Mouse (Mus musculus): ENCODE data around the gene Stambpl1. TPM values are rescaled to one million over a fixed set of nuclear protein-coding genes. Genes with fewer than 3 reads are reported as not detected.

Stambpl1 gene
- total and polyA plus RNA-seq, 2 experiments from 2014 or later: 7.4 to 9.4 TPM

GRCm38 (mm10) chr19:34216956-34217355, 24.9 kb downstream of the Stambpl1 start:
- Histone ChIP-seq H3K9ac (replicated peaks; ENCODE audit: low read depth, low read length) (no peak overlapping the region), H3K4me3 (ENCODE audit: low read depth, low read length) (no peak overlapping the region), H3K4me1 (ENCODE audit: control insufficient read depth, insufficient read depth) (0 out of 2 replicates have a peak, but pooled peaks cover 8% of the 10 kb centered on the region), H3K27me3 (ENCODE audit: control insufficient read depth, insufficient read depth, low read length) (no peaks in the 10 kb centered on the region), H3K4me2 (ENCODE audit: low read depth, low read length) (no peak overlapping the region), H3K27ac (ENCODE audit: low read depth) (no peak overlapping the region; the same call in 1 of the 2 replicates), H3K36me3 (replicated peaks; ENCODE audit: control insufficient read depth, insufficient read depth, low read length) (no peaks in the 10 kb centered on the region), H3K9me3 (replicated peaks; ENCODE audit: control insufficient read depth, low read length) (no peaks in the 10 kb centered on the region)
- WGBS: 66% methylated on average over 5 of the region's 5 CpGs
- no peak for DNase-seq (ENCODE audit: low spot score)
- TF ChIP-seq EP300 (IDR thresholded peaks at IDR 0.05; ENCODE audit: low read depth): no peak
- no peak for ATAC-seq (ENCODE audit: insufficient read depth, low read depth)

GRCm38 (mm10) chr19:34217761-34218160, 25.7 kb downstream of the Stambpl1 start:
- Histone ChIP-seq H3K27me3 (ENCODE audit: control insufficient read depth, insufficient read depth, low read length) (no peaks in the 10 kb centered on the region), H3K36me3 (replicated peaks; ENCODE audit: control insufficient read depth, insufficient read depth, low read length) (no peaks in the 10 kb centered on the region), H3K4me2 (ENCODE audit: low read depth, low read length) (no peak overlapping the region), H3K9me3 (replicated peaks; ENCODE audit: control insufficient read depth, low read length) (no peaks in the 10 kb centered on the region), H3K4me3 (ENCODE audit: low read depth, low read length) (no peak overlapping the region), H3K9ac (replicated peaks; ENCODE audit: low read depth, low read length) (no peak overlapping the region), H3K27ac (ENCODE audit: low read depth) (no peak overlapping the region), H3K4me1 (ENCODE audit: control insufficient read depth, insufficient read depth) (0 out of 2 replicates have a peak, but pooled peaks cover 8% of the 10 kb centered on the region)
- DNase-seq (ENCODE audit: low spot score): no peak
- TF ChIP-seq EP300 (IDR thresholded peaks at IDR 0.05; ENCODE audit: low read depth) (no peak), CTCF (IDR thresholded peaks at IDR 0.05; ENCODE audit: low read depth) (no peak)
- ATAC-seq (ENCODE audit: insufficient read depth, low read depth): no peak
- WGBS: 58% methylated on average over 3 of the region's 3 CpGs

GRCm38 (mm10) chr19:34219260-34219968, 27.4 kb downstream of the Stambpl1 start:
- H3K9me3 ChIP-seq (replicated peaks; ENCODE audit: control insufficient read depth, low read length): no peaks in the 10 kb centered on the region
- DNase-seq (ENCODE audit: low spot score): no peak
- ATAC-seq (ENCODE audit: insufficient read depth, low read depth): no peak
- no peaks in the 10 kb centered on the region for H3K36me3 ChIP-seq (replicated peaks; ENCODE audit: control insufficient read depth, insufficient read depth, low read length)
- H3K9ac ChIP-seq (replicated peaks; ENCODE audit: low read depth, low read length): no peak overlapping the region
- H3K4me2 ChIP-seq (ENCODE audit: low read depth, low read length): no peak overlapping the region
- no peak overlapping the region for H3K27ac ChIP-seq (ENCODE audit: low read depth)
- TF ChIP-seq EP300 (IDR thresholded peaks at IDR 0.05; ENCODE audit: low read depth): no peak
- no peak for TF ChIP-seq CTCF (IDR thresholded peaks at IDR 0.05; ENCODE audit: low read depth)
- H3K27me3 ChIP-seq (ENCODE audit: control insufficient read depth, insufficient read depth, low read length): no peaks in the 10 kb centered on the region
- H3K4me3 ChIP-seq (ENCODE audit: low read depth, low read length): no peak overlapping the region
- WGBS: 83% methylated on average over 5 of the region's 5 CpGs
- 0 out of 2 replicates have a peak, but pooled peaks cover 4% of the 10 kb centered on the region for H3K4me1 ChIP-seq (ENCODE audit: control insufficient read depth, insufficient read depth)

- Histone ChIP-seq H3K36me3 (replicated peaks; ENCODE audit: control insufficient read depth, insufficient read depth, low read length) (no peaks in the 10 kb centered on the region), H3K27me3 (ENCODE audit: control insufficient read depth, insufficient read depth, low read length) (no peaks in the 10 kb centered on the region), H3K4me3 (ENCODE audit: low read depth, low read length) (no peak overlapping the region), H3K4me1 (ENCODE audit: control insufficient read depth, insufficient read depth) (0 out of 2 replicates have a peak, but pooled peaks cover 4% of the 10 kb centered on the region), H3K27ac (ENCODE audit: low read depth) (no peak overlapping the region), H3K4me2 (ENCODE audit: low read depth, low read length) (no peak overlapping the region), H3K9ac (replicated peaks; ENCODE audit: low read depth, low read length) (no peak overlapping the region), H3K9me3 (replicated peaks; ENCODE audit: control insufficient read depth, low read length) (no peaks in the 10 kb centered on the region)
- WGBS: 64% methylated on average over 3 of the region's 3 CpGs
- no peak for DNase-seq (ENCODE audit: low spot score)
- ATAC-seq (ENCODE audit: insufficient read depth, low read depth): no peak
- TF ChIP-seq EP300 (IDR thresholded peaks at IDR 0.05; ENCODE audit: low read depth) (no peak), CTCF (IDR thresholded peaks at IDR 0.05; ENCODE audit: low read depth) (no peak)
Observed at GRCm38 (mm10) chr19:34220732-34221380, 28.8 kb downstream of the Stambpl1 start.

GRCm38 (mm10) chr19:34222805-34223204, 30.8 kb downstream of the Stambpl1 start:
- ATAC-seq (ENCODE audit: insufficient read depth, low read depth) (no peak), DNase-seq (ENCODE audit: low spot score) (no peak)
- H3K4me1 ChIP-seq (ENCODE audit: control insufficient read depth, insufficient read depth): no peaks in the 10 kb centered on the region
- H3K27me3 ChIP-seq (ENCODE audit: control insufficient read depth, insufficient read depth, low read length): no peaks in the 10 kb centered on the region
- H3K4me3 ChIP-seq (ENCODE audit: low read depth, low read length): no peak overlapping the region
- H3K9me3 ChIP-seq (replicated peaks; ENCODE audit: control insufficient read depth, low read length): no peaks in the 10 kb centered on the region
- WGBS: 83% methylated on average over 3 of the region's 3 CpGs
- H3K27ac ChIP-seq (ENCODE audit: low read depth): no peak overlapping the region
- H3K4me2 ChIP-seq (ENCODE audit: low read depth, low read length): no peak overlapping the region
- no peaks in the 10 kb centered on the region for H3K36me3 ChIP-seq (replicated peaks; ENCODE audit: control insufficient read depth, insufficient read depth, low read length)
- no peak overlapping the region for H3K9ac ChIP-seq (replicated peaks; ENCODE audit: low read depth, low read length)
- TF ChIP-seq EP300 (IDR thresholded peaks at IDR 0.05; ENCODE audit: low read depth) (no peak), CTCF (IDR thresholded peaks at IDR 0.05; ENCODE audit: low read depth) (no peak)
